Mouse (Mus musculus) kidney, postnatal 25 days (tissue): Measurements from ENCODE around the gene Clec9a.
A peak's percentile ranks its signal among the peaks of the same experiment; 100 is the strongest.

ENCODE experiments used
- DNase-seq, 2 experiments: peaks; one replicate each; pipeline ENCODE4 v3.0.0; 2021; ENCODE audit warnings: mixed read lengths in 2 of 2

Clec9a gene

GRCm38 (mm10) chr6:129425217-129425616 is 16.6 kb downstream of the Clec9a start:
- DNase-seq: no peak

GRCm38 (mm10) chr6:129425812-129426211 is 17.1 kb downstream of the Clec9a start:
- peak; percentile 41 to 72 for DNase-seq

GRCm38 (mm10) chr6:129427281-129427680 is 18.6 kb downstream of the Clec9a start:
- no peak for DNase-seq

GRCm38 (mm10) chr6:129434239-129434638 is 25.6 kb downstream of the Clec9a start:
- DNase-seq: no peak

GRCm38 (mm10) chr6:129436025-129436424 is 27.4 kb downstream of the Clec9a start:
- DNase-seq: no peak

- no peak for DNase-seq
These were observed 29.4 kb downstream of the Clec9a start for GRCm38 (mm10) chr6:129438033-129438432.

GRCm38 (mm10) chr6:129449743-129450142 is 41.1 kb downstream of the Clec9a start:
- DNase-seq: no peak

GRCm38 (mm10) chr6:129451411-129452039 is 42.9 kb downstream of the Clec9a start, which contains the start of gene Clec1a:
Clec1a (minus strand) TSS chr6:129452000.
- DNase-seq: peak; percentile 70 to 77

GRCm38 (mm10) chr6:129471386-129471785 is 62.7 kb downstream of the Clec9a start:
- DNase-seq: no peak

- DNase-seq: no peak
These were observed 64.0 kb downstream of the Clec9a start for GRCm38 (mm10) chr6:129472627-129473026.
